Mouse (Mus musculus) MEL (cell line): Measurements from ENCODE around the gene Cltc.
A peak's percentile ranks its signal among the peaks of the same experiment; 100 is the strongest.

Experiments
- CTCF ChIP-seq, 3 experiments: IDR thresholded peaks in 2 of 3; conservative IDR thresholded peaks in 1 of 3; 2 replicates each; pipeline ENCODE4 v1.5.1; 2011 to 2012; ENCODE audit warnings: low read length in 3 of 3, low read depth in 2 of 3, mild to moderate bottlenecking in 2 of 3, improper control_type of control experiment in 1 of 3, inconsistent platforms in 1 of 3, mixed read lengths in 1 of 3, moderate library complexity in 1 of 3; ENCODE audit not compliant: control insufficient read depth in 1 of 3, insufficient read depth in 1 of 3, poor library complexity in 1 of 3, severe bottlenecking in 1 of 3
- GATA1 ChIP-seq: IDR thresholded peaks from 2 replicates; pipeline ENCODE4 v1.6.1; 2011; ENCODE audit warnings: low read depth, low read length, improper control_type of control experiment
- MAX ChIP-seq: IDR thresholded peaks from 2 replicates; pipeline ENCODE4 v1.6.1; 2011; ENCODE audit warnings: low read length, improper control_type of control experiment
- MEF2A ChIP-seq: IDR thresholded peaks from 2 replicates; pipeline ENCODE4 v1.6.1; 2014; ENCODE audit warnings: low read depth, mild to moderate bottlenecking, inconsistent platforms, low read length, improper control_type of control experiment; ENCODE audit not compliant: poor library complexity, insufficient replicate concordance, severe bottlenecking; ENCODE audit errors: extremely low read depth
- POLR2A ChIP-seq, 2 experiments: IDR thresholded peaks; 2 replicates each; pipeline ENCODE4 v1.6.1; 2011 to 2012; ENCODE audit warnings: low read length in 2 of 2, mild to moderate bottlenecking in 2 of 2, control low read depth in 1 of 2, improper control_type of control experiment in 1 of 2, low read depth in 1 of 2, moderate library complexity in 1 of 2; ENCODE audit not compliant: control insufficient read depth in 1 of 2, insufficient read depth in 1 of 2, poor library complexity in 1 of 2

DNA sequence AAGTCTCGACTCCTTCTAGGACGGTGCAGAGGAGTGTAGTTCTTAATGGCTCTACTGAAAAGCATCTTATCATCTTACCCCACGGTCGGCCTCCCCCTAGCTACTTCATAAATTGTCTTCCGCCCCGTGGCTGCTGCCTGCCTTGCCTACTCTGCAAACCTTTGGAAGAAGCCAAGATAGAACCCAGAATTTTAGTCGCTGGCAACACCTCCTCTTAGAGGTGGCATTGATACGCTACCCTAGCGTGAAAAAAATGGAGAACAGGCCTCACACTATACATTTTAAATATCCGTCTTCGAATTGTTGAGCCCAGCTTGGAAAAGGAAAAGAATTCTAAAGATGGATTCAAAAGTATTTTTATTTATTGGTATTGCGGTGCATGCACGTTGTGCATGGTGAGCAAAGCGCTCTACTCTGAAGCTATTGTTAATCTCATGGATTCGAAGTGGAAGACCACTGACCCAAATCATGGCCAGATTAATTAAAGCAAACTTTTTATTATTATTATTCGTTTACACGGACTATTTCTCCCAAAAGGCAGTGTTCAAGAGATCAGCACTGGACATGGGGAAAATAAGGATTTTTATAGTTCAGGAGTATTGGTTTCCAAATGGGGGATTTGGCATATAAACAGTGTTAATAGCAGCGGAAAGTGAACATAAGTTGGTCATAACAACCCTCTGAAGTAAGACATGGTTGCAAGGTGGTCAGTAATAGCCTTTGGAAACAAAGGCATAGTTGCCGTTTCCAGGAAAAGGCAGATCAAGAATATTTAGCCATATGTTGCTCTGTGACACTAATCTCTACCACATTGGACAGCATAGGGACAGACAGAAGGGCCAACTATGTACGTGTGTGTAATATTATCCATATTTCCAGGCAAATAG is 73.0 kb downstream of the Cltc start:
- TF ChIP-seq GATA1 = no peak
- TF ChIP-seq POLR2A (IDR thresholded peaks at IDR 0.05; ENCODE audit: control insufficient read depth in 1 of 2, insufficient read depth in 1 of 2, low read depth in 1 of 2, low read length in 2 of 2, poor library complexity in 1 of 2) = peak in 1 of 2 experiments; percentile 22; a peak in 1 of 4 replicates
- TF ChIP-seq CTCF (IDR thresholded peaks at IDR 0.05 in 2 of 3, conservative IDR thresholded peaks at IDR 0.05 in 1 of 3; ENCODE audit: control insufficient read depth in 1 of 3, insufficient read depth in 1 of 3, low read depth in 2 of 3, low read length in 3 of 3, poor library complexity in 1 of 3, severe bottlenecking in 1 of 3) = no peak
- TF ChIP-seq MEF2A = no peak
- no peak for TF ChIP-seq MAX
